Mouse (Mus musculus) kidney, postnatal 10 days (tissue): Measurements from ENCODE around the gene Sumo3.

Source experiments
- DNase-seq: peaks from one replicate; pipeline ENCODE4 v3.0.0; 2021; ENCODE audit warnings: mixed read lengths

The Sumo3 gene

DNA sequence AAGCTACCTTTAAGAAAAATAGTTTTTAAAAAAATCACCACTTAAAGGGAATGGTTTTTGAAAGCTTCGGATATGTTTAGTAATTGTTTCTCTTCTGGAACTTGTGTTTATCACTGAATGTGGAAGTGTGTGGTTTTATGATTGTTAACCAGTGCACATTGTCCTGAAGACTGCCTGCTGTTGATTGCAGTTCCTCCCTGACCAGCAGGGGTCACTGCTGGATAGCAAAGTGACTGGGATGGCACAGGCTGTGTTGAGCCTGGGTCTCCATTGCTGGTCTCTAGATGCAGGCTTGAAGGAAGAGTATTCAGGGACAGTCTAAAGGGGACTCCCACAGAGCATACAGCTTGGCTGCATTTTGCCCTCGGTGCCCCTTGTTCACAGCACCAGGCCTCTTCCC is 21.6 kb downstream of the Sumo3 start:
- DNase-seq = peak; percentile 90

DNA sequence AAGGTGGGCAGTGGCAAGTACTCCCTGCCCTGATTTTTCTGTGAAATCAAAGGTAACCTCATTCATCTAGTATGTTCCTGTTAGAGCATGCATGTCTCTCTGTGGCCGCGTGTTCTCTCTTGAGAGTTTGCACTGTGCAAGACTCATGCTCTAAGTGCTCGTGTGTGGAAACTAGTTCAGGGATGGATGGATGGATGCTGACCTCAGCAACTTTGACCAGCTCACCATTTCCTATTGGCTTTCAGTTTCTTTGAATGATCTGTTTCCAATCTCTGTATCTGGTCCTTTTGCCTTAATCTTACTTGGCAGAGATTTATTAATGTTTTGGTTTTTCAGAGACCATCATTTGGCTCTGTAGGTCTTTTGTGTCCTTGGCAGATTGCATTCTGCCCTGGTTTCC is 23.3 kb downstream of the Sumo3 start:
- no peak for DNase-seq

DNA sequence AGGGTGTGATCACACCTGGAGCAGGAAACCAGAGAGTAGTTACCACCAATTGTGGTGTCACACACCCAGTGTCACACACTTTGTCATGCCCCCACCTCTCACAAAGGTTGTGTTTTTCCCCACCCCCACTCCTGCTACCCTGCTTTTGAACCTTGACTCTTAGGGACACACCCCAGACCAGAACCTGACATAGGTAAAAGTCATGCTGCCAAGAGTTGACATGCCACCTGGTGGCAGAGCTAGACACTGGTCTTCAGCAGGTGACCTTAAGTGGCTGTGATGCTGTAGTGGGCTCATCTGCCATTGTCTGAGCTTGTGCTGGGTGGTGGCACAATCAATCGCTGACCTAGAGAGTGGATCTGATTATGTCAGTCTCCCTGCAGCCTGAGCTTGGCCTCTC is 24.1 kb downstream of the Sumo3 start:
- no peak for DNase-seq

- DNase-seq = no peak
Observed at GRCm38 (mm10) chr10:77634016-77634415, 28.1 kb downstream of the Sumo3 start.

- DNase-seq = peak; percentile 73
Observed at GRCm38 (mm10) chr10:77634452-77635231, 28.7 kb downstream of the Sumo3 start.

DNA sequence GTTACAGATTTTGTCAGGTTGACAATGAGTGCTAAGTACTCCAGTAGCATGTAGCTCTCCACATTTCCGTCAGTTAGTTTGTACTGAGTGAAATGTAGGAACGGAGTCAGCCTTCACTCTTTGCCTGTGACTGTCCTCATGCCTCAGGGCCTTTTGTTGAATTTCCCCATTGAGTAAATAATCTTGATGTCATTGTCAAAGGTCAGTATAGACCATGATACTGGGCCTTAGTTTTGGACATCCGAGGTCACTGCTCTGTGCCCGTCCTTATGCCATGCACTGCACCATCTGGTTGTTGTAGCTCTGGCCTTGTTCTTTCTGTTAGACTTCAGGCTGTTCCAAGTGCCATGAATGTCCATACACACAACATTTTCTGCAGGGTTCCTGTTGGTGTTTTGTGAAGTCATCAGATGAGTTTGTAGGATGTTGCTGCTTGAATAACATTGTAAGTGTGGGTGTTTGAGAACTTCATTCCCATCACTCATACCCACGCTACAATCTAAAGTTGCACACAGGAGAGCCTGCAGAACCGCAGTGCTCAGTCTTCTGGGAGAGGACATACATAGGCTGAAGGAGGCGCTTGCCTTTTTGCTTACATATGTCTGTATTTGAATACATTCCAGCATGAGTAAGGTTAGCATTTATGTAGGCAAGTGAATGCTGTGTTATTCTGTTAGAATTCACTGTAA is 30.5 kb downstream of the Sumo3 start:
- no peak for DNase-seq

GRCm38 (mm10) chr10:77638956-77639355 is 33.1 kb downstream of the Sumo3 start:
- DNase-seq = peak; percentile 53

GRCm38 (mm10) chr10:77643160-77643559 is 37.3 kb downstream of the Sumo3 start:
- no peak for DNase-seq

DNA sequence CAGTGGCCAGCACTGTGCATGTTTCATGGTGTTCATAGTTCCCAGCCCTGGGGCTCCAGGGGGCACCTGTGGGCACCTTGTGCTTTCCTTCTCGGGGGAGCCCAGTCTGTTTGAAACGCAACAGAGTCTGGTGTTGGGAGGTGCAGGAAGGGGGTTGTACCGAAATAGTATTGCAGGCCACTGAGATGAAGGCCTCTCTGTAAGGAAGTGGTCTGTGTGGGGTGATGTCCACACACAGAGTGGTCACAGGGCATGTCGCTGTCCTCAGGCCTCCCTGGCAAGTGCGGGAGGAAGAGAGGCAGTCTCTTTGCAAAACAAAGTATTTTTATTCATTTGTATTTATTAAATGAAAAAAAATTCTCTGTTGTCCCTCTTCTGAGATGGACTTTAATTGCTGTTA is 39.7 kb downstream of the Sumo3 start:
- DNase-seq = no peak

DNA sequence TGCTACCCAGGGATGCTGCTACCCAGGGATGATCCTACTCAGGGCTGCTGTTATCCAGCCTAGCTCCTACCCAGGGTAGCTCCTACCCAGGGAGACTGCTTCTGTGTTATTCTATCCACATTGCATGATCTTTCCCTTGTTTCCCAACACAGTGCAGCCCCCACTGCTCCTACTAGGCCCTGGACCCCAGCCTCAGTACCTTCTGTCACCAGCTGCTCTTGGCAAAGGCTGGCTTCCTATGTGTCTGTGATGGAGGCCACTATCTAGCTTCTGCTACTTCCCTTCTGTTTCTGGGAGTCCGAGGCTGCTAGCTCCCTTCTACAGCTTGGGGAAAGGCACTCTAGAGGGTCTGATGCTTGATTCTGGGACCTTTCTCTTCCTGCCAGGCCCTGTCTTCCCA is 41.6 kb downstream of the Sumo3 start:
- no peak for DNase-seq

DNA sequence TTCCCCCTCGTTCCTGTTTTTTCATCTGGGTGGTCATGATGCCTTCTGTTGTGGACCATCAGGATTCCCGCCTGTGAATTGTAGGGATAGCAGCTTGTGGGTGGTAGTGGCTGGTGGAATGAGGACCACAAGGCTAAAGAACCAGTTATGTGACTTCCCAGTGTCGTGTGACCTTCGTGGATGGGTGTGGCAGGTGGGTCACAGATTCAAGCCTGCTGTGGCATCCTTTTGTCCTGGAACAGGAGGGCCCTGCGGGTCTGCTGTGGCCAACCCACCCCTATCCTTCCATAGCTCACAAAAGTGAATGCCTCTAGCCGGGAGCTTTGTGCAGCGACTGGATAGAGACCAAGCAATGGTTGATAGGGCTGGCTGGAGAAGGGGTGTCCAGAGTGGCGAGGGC is 42.0 kb downstream of the Sumo3 start:
- no peak for DNase-seq

DNA sequence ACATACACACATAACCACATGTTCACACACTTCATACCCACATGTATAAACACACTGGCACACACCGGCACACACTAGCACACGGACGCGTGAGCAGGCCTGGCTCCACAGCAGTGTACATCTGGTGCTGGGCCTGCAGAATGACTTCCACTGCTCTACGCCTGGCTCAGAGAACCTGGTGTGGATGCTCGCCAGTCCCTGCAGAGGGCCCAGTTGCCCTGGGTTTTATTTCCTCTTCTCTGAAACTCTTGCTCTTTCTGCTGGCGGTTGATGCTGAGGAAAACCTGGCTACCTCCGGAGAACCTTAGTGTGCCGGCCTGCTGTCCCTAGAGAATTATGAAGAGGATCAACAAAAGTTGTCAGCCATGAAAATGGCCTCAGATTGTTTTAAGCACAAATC is 46.1 kb downstream of the Sumo3 start:
- no peak for DNase-seq

DNA sequence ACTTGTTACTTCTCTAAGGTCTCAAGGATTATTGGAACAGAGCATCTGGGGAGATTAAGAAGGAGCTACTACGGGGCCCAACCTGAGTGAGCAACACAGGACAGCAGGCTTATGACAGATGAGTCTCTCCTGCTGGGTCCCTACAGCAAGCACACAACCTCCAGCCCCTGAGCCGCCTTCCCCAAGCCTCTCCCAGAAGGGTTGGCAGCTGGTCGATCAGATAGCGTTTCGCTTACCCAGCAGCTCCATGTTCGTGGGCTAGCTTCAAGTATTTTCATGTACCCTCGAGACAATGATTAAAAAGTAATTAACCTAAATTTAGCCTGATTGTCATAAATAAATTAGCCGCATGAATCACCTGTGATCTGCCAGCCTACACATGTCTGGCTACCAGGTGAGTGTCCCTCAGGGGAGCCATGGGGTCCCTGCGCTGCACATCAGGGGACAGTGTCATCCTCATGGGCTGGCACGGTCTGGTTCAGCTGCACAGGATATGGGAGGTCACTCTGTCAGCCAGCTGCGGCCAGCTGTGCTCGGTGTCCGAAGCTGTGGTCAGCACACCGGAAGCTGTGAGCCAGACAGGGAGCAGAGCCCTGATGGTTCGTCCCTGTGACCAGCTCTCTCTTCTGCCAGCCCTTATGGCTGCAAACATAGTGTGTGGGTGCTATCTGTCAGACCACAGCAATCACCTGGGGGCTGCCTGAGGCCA is 52.5 kb downstream of the Sumo3 start:
- peak; percentile 84 for DNase-seq

GRCm38 (mm10) chr10:77663949-77664665 is 58.2 kb downstream of the Sumo3 start:
- DNase-seq = no peak

DNA sequence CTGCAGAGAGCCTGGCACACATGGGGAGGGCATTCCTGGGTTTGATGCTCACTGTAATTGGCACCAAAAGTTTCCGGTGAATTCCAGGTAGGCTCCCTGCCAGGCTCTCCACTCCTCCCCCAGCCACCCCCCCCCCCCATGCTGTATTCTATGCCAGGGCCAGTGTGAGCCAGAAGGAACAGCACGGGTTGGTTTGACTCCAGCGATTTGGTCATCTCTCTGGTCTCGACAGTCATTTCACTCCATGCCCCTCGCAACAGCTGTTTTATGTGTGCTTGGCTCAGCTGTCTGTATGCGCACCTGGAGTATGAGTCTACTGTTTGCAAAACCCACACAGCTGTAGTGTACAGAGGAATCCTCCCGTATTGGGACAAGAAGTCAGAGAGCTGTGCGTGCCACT is 60.4 kb downstream of the Sumo3 start:
- DNase-seq = no peak

- no peak for DNase-seq
Observed at GRCm38 (mm10) chr10:77667402-77667801, 61.5 kb downstream of the Sumo3 start.
